Mouse (Mus musculus) cortical plate, adult 2 months (tissue): ENCODE measurements around the gene Nat10.

Source experiments
- CTCF ChIP-seq: fragments of 200-500 bp; IDR thresholded peaks from 2 replicates; pipeline ENCODE4 v1.5.1; 2011; ENCODE audit warnings: mild to moderate bottlenecking, control low read depth, low read length; ENCODE audit not compliant: insufficient read depth; ENCODE audit errors: extremely low read depth
- POLR2A ChIP-seq: fragments of 200-500 bp; IDR thresholded peaks from 2 replicates; pipeline ENCODE4 v1.6.1; 2011; ENCODE audit warnings: mild to moderate bottlenecking, low read length, control low read depth; ENCODE audit not compliant: insufficient read depth; ENCODE audit errors: extremely low read depth

- TF ChIP-seq CTCF (peak; percentile 25; the same call in 1 of the 2 replicates), POLR2A (no peak)
These were observed 23.6 kb upstream of the Nat10 start for GRCm38 (mm10) chr2:103784621-103785020.
